Mouse (Mus musculus) E14TG2a.4 (cell line): ENCODE data around the gene Fuca1.
A peak's percentile ranks its signal among the peaks of the same experiment; 100 is the strongest.
"Not testable (repeated sequence)": the region's sequence is repeated elsewhere in the genome, so short reads cannot be mapped to it uniquely, and the experiment has no call there.

Source experiments
- H3K27me3 ChIP-seq: 2 replicates; pipeline ENCODE4 v1.6.1; 2014; ENCODE audit warnings: low read length, control low read depth; ENCODE audit not compliant: insufficient read depth
- H3K36me3 ChIP-seq: 2 replicates; pipeline ENCODE4 v1.6.1; 2014; ENCODE audit warnings: low read length, control low read depth; ENCODE audit not compliant: insufficient read depth
- H3K4me1 ChIP-seq: replicated peaks from 2 replicates; pipeline ENCODE4 v1.6.1; 2014; ENCODE audit warnings: low read depth, low read length, control low read depth
- H3K4me3 ChIP-seq: replicated peaks from 2 replicates; pipeline ENCODE4 v1.5.1; 2014; ENCODE audit warnings: mild to moderate bottlenecking, low read length
- H3K9me3 ChIP-seq: 2 replicates; pipeline ENCODE4 v1.6.1; 2014; ENCODE audit warnings: low read length, control low read depth
- CTCF ChIP-seq: conservative IDR thresholded peaks from 2 replicates; pipeline ENCODE4 v1.5.1; 2014; ENCODE audit warnings: low read length
- NANOG ChIP-seq: IDR thresholded peaks from 2 replicates; pipeline ENCODE4 v1.6.1; 2014; ENCODE audit warnings: borderline replicate concordance, low read length, mixed read lengths
- POU5F1 ChIP-seq: IDR thresholded peaks from 2 replicates; pipeline ENCODE4 v1.6.1; 2014; ENCODE audit warnings: low read length, borderline replicate concordance

The Fuca1 gene

GRCm38 (mm10) chr4:135969070-135969750 lies 48.7 kb downstream of the Fuca1 start:
- Histone ChIP-seq H3K4me3 (no peak overlapping the region), H3K27me3 (peaks cover 5% of the 10 kb centered on the region), H3K9me3 (no peaks in the 10 kb centered on the region), H3K4me1 (peaks cover 76% of the 10 kb centered on the region), H3K36me3 (peaks cover 50% of the 10 kb centered on the region)
- TF ChIP-seq CTCF (no peak), POU5F1 (no peak), NANOG (no peak)

DNA sequence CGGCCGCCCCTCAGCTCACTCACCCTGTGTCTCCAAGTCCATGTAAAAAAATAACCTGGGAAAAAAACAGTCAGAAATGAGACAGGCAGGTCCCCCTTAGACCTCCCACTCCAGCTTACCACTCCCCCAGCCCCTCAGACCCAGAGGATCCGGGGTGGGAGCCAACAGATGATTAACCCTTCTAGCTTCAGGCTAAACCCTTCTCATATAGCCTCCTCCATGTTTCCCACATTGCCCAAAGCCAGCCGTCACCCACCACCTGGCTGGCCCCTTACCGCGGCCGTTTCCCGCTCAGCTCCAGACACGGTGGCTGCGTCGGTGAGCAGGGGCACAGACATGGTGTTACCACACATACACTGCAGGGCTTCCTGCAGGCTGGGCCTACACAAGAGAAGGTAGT lies 50.0 kb downstream of the Fuca1 start:
- no peak for TF ChIP-seq POU5F1
- no peak for TF ChIP-seq CTCF
- TF ChIP-seq NANOG = no peak
- H3K36me3 ChIP-seq = peaks cover 61% of the 10 kb centered on the region
- H3K4me1 ChIP-seq = peaks cover 65% of the 10 kb centered on the region
- peak overlapping the region; percentile 96; the same call in 1 of the 2 replicates for H3K4me3 ChIP-seq
- no peaks in the 10 kb centered on the region for H3K9me3 ChIP-seq
- no peaks in the 10 kb centered on the region for H3K27me3 ChIP-seq

DNA sequence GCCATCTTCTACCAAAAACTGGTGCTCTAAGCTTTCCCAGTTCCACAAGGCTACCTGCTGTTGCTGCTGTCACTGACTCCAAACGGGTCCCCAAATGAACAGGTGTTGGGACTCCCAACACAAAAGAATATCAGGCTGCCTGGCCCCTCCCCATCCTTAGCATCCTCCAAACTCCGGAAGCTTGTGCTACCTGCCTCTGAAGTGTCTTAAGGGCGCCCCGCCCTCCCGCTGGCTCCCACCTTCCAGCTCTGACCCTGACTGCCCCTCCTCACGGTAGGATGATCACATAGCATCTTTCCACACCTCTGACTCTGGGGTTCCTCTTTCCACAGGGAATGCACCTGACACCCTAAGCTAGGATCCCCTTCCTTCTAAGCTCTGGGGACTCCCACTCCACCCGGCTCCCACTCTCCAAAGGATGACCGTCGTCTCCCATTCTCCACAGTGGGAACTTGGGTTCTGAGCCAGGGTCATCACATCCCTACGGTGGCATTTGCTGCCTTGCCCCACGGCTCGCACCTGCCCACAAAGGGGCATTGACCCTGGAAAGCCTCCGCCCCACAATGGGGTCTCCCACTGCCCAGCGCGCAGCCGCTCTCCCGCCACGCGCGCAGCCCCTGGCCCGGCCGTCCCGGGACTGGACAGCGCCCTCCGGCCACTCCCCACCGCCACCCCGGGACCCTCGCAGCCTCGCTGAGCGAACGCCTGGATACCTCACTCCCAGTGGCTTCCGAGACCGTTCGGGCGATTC lies 51.4 kb downstream of the Fuca1 start:
- peak overlapping the region; percentile 96 for H3K4me3 ChIP-seq
- no peaks in the 10 kb centered on the region for H3K27me3 ChIP-seq
- no peaks in the 10 kb centered on the region for H3K9me3 ChIP-seq
- TF ChIP-seq CTCF (no peak), NANOG (no peak), POU5F1 (no peak)
- H3K36me3 ChIP-seq = peaks cover 63% of the 10 kb centered on the region
- H3K4me1 ChIP-seq = peaks cover 68% of the 10 kb centered on the region

DNA sequence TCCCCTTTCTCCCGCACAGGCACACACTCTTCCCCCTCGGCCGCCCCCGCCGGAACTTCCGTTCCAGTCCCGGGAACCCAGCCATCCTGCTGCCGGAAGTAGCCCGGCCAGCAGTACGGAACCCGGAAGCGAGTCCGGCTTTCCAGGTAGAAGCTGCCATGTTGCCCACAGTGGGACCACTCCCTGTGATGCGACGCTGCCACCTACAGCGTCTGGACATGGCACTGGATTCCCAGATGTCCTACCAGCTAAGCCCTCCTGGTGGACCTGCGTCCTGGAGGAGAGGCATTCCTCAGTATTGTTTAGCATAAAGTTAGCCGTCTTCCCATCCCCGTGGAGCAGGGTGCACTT lies 52.0 kb downstream of the Fuca1 start, which contains the start of gene Lypla2:
TSS of gene Lypla2 (minus strand) at position 71 of the 351 bp plus-strand sequence.
- Histone ChIP-seq H3K4me1 (peaks cover 66% of the 10 kb centered on the region), H3K4me3 (peak within 1 kb of the TSS; percentile 96), H3K27me3 (no peaks in the 10 kb centered on the region), H3K9me3 (no peaks in the 10 kb centered on the region), H3K36me3 (peaks cover 63% of the 10 kb centered on the region)
- TF ChIP-seq POU5F1 (no peak), CTCF (no peak), NANOG (no peak)

DNA sequence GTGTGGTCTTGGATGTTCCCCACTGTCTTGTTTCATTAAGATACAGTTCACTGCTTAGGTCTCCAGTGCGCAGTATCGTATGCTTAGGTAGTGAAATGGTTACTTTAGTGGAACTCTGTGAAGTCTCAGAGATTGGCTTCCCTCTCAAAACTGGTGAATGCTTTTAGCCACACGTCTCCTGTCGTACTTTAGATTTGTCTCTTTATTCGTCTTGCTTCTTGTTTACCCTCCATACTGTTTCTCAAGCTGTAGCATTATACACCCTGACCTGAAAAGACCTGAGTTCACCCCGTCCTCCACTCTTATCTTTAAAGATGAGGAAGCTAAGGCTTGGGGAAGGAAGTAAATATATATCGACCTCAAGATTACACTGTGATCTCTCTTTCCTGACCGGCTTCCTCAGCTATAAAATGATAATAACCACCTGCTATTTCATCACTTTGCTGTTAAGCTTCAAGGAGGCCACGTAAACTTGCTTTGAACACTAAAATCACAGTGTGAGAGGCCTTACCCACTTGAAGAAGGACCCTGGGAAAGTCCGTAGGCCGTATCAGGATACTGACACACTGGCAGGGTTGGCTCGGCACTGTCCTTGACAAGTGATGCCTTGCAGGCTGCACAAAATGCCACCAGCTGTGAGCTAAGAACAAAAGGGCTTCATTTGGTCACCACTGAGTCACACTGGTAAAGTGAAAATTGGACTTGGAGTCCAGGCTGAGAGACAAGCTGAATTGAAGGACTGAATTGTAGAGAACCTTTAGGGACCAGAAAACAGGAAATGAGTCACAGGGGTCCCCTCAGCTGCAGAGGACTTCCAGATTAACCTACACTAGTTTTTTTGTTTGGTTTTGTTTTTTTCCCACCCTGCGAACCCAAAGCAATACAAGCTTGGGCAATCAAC lies 52.6 kb downstream of the Fuca1 start:
- Histone ChIP-seq H3K27me3 (no peaks in the 10 kb centered on the region), H3K4me1 (peaks cover 61% of the 10 kb centered on the region), H3K36me3 (peaks cover 57% of the 10 kb centered on the region), H3K9me3 (no peaks in the 10 kb centered on the region), H3K4me3 (peak overlapping the region; percentile 96)
- no peak for TF ChIP-seq POU5F1
- TF ChIP-seq NANOG = no peak
- TF ChIP-seq CTCF = no peak

DNA sequence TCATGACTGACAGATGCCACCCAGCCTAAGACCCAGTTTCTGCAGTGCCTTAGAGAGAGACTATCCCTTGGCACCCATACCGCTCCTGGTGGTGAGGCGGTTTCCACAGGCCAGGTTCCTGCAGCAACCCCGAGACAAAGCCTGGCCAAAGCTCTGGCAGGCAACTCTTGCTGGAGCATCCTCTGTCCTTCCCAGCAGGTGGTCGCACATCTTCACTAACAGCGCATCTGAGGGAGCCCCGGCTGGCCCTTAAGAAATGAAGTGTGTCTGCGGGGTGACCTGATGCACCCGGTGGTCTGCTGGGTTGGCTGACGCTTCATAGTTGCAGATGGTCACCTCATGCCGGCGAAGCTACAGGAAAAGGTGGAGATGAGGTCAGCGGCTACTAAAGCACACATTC lies 55.6 kb downstream of the Fuca1 start:
- TF ChIP-seq POU5F1 (no peak), NANOG (no peak), CTCF (no peak)
- H3K4me1 ChIP-seq = peaks cover 33% of the 10 kb centered on the region
- no peaks in the 10 kb centered on the region for H3K27me3 ChIP-seq
- no peak overlapping the region for H3K4me3 ChIP-seq
- no peaks in the 10 kb centered on the region for H3K9me3 ChIP-seq
- H3K36me3 ChIP-seq = peaks cover 46% of the 10 kb centered on the region

DNA sequence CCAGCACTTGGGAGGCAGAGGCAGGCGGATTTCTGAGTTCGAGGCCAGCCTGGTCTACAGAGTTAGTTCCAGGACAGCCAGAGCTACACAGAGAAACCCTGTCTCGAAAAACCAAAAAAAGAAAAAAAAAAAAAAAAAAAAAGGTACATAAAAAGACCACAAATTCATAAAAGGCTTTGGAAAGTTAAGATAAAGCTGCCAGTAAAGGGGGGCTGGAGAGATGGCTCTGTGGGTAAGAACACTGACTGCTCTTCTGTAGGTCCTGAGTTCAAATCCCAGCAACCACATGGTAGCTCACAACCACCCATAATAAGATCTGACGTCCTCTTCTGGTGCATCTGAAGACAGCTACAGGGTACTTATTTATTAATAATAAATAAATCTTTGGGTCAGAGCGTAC lies 59.7 kb downstream of the Fuca1 start:
- H3K27me3 ChIP-seq, H3K4me3 ChIP-seq, H3K9me3 ChIP-seq: not testable (repeated sequence)
- peaks cover 34% of the 10 kb centered on the region for H3K4me1 ChIP-seq
- peaks cover 72% of the 10 kb centered on the region for H3K36me3 ChIP-seq

GRCm38 (mm10) chr4:135981524-135982063 lies 61.1 kb downstream of the Fuca1 start:
- Histone ChIP-seq H3K4me3 (no peak overlapping the region), H3K4me1 (peaks cover 37% of the 10 kb centered on the region), H3K36me3 (peaks cover 63% of the 10 kb centered on the region), H3K27me3 (no peaks in the 10 kb centered on the region), H3K9me3 (no peaks in the 10 kb centered on the region)
- TF ChIP-seq CTCF = no peak
- no peak for TF ChIP-seq POU5F1
- TF ChIP-seq NANOG = no peak
